Mouse (Mus musculus): ENCODE data around the gene Nosip. TPM values are rescaled to one million over a fixed set of nuclear protein-coding genes. Genes with fewer than 3 reads are reported as not detected.

Gene Nosip
- total and polyA plus RNA-seq, 2 experiments: 22.8 to 35.8 TPM

DNA sequence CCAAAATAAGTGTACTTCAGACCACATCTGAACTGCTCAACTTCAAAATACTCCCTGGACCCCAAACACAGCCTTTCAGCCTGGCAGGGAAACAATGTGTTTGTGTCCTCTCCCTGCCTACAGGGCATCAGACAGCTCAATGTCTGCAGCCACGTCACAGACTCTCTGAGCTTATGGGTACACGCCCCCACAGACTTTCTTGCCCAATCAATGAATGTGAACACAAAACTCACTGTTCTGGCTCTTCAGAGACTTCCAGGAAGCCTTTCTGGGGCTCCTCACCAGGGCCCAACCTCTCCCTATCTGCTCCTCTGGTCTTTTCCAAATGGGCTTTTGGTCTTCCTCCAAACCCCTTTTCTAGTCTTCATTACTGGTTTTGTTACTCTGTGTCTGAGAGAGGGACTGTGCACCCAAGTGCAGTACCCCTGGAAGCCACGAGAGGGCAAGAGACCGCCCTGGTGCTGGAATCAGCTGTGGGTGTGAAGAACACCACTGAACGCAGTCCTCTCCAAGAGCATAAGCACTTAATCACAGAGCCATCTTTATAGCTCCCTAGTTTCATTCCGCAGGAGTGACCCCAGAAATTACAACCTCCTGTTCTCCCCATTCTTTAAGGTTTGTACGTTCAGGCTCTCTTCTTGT lies 24.4 kb upstream of the Nosip start:
- no peaks in the 10 kb centered on the region; the same call in 1 of the 2 replicates for H3K79me2 ChIP-seq (ENCODE audit: control insufficient read depth, insufficient read depth, low read length)
- TF ChIP-seq CTCF (IDR thresholded peaks at IDR 0.05; ENCODE audit: low read depth, low read length): peak; percentile 89
- TF ChIP-seq POLR2A (IDR thresholded peaks at IDR 0.05; ENCODE audit: extremely low read depth, insufficient read depth, low read length): no peak
- WGBS: 64% methylated on average over 7 of the region's 7 CpGs
- no peak for DNase-seq (ENCODE audit: extremely low read depth, low read depth, low spot score)
- H3K27ac ChIP-seq (replicated peaks; ENCODE audit: insufficient read depth, low read depth, low read length): no peak overlapping the region
- H3K4me1 ChIP-seq (ENCODE audit: control insufficient read depth, insufficient read depth, low read length): no peaks in the 10 kb centered on the region
- no peak overlapping the region for H3K4me3 ChIP-seq (ENCODE audit: insufficient read depth, low read depth, low read length)
- peaks cover 23% of the 10 kb centered on the region for H3K36me3 ChIP-seq (ENCODE audit: control insufficient read depth, insufficient read depth, low read length)
- no peaks in the 10 kb centered on the region for H3K27me3 ChIP-seq (ENCODE audit: control insufficient read depth, insufficient read depth, low read length)
- H3K9ac ChIP-seq (ENCODE audit: low read depth, low read length): no peak overlapping the region

DNA sequence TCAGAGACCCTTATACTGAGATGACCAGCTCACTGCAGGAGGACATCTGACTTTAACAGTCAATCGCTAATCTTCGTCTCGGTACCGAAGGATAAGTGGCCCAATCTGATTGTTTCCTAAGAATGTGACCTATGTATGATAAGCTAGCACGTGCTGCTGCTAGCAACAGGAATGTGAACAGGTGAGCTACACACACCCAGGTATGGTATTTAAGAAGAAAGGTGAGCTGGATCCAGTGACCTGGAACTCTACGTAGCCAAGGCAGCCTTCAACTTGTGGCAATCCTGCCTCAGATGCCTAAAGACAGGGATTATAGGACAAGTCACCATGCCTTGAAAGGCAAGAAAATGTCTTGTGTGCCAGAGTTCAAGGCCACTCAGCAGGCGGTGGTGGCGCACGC lies 23.8 kb upstream of the Nosip start:
- H3K4me1 ChIP-seq (ENCODE audit: control insufficient read depth, insufficient read depth, low read length): no peaks in the 10 kb centered on the region
- no peak for DNase-seq (ENCODE audit: extremely low read depth, low read depth, low spot score)
- H3K4me3 ChIP-seq (ENCODE audit: insufficient read depth, low read depth, low read length): no peak overlapping the region
- no peak overlapping the region for H3K9ac ChIP-seq (ENCODE audit: low read depth, low read length)
- no peaks in the 10 kb centered on the region for H3K27me3 ChIP-seq (ENCODE audit: control insufficient read depth, insufficient read depth, low read length)
- TF ChIP-seq POLR2A (IDR thresholded peaks at IDR 0.05; ENCODE audit: extremely low read depth, insufficient read depth, low read length) (no peak), CTCF (IDR thresholded peaks at IDR 0.05; ENCODE audit: low read depth, low read length) (no peak)
- H3K79me2 ChIP-seq (ENCODE audit: control insufficient read depth, insufficient read depth, low read length): no peaks in the 10 kb centered on the region; the same call in 1 of the 2 replicates
- WGBS: 96% methylated on average over 9 of the region's 9 CpGs
- peaks cover 21% of the 10 kb centered on the region for H3K36me3 ChIP-seq (ENCODE audit: control insufficient read depth, insufficient read depth, low read length)
- no peak overlapping the region for H3K27ac ChIP-seq (replicated peaks; ENCODE audit: insufficient read depth, low read depth, low read length)

DNA sequence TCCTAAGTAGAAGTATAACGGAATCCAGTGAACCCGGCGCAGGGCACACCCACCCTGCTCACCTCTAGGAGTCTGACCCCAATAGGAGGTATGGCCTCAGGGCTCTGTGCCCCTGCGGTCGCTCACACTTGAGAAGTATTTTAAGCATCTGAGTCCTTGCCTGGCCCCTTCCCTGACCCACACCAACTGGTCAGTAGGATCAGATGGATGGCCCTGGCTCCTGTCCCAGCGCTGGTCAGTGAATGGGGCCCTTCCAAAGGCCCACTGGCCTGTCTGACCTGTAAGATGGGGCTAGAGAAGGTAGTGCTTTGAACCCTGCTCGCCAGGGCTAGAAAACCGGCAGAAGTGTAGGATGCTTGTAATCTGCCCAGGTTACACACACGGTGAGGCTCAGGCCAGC lies 21.4 kb upstream of the Nosip start:
- Histone ChIP-seq H3K4me3 (ENCODE audit: insufficient read depth, low read depth, low read length) (no peak overlapping the region), H3K36me3 (ENCODE audit: control insufficient read depth, insufficient read depth, low read length) (peaks cover 11% of the 10 kb centered on the region), H3K9ac (ENCODE audit: low read depth, low read length) (no peak overlapping the region), H3K79me2 (ENCODE audit: control insufficient read depth, insufficient read depth, low read length) (no peaks in the 10 kb centered on the region; the same call in none of the 2 replicates), H3K4me1 (ENCODE audit: control insufficient read depth, insufficient read depth, low read length) (no peaks in the 10 kb centered on the region), H3K27me3 (ENCODE audit: control insufficient read depth, insufficient read depth, low read length) (no peaks in the 10 kb centered on the region), H3K27ac (replicated peaks; ENCODE audit: insufficient read depth, low read depth, low read length) (no peak overlapping the region)
- WGBS: 94% methylated on average over 9 of the region's 9 CpGs
- DNase-seq (ENCODE audit: extremely low read depth, low read depth, low spot score): no peak
- TF ChIP-seq POLR2A (IDR thresholded peaks at IDR 0.05; ENCODE audit: extremely low read depth, insufficient read depth, low read length) (no peak), CTCF (IDR thresholded peaks at IDR 0.05; ENCODE audit: low read depth, low read length) (no peak)

DNA sequence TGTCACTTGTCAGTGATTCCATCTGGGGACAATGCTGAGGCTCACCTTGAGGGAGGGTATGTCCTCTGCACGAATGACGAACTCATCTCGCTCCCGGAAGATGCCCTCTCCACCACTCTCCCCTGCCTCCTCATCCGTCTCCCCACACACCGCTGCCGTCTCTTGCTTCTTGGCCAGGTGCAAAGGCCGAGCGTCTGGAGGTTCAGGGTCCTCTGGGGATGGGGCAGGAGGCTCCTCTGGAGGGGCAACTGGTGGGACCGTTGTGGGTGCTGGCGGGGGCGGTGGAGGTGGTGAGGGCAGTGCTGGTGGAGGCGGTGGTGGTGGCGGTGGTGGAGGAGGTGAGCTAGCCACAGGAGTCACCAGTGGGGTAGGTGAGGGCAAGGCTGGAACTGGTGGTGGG lies 18.9 kb upstream of the Nosip start:
- 94% methylated on average over 14 of the region's 14 CpGs for WGBS
- H3K27me3 ChIP-seq (ENCODE audit: control insufficient read depth, insufficient read depth, low read length): no peaks in the 10 kb centered on the region
- H3K79me2 ChIP-seq (ENCODE audit: control insufficient read depth, insufficient read depth, low read length): peaks cover 1% of the 10 kb centered on the region
- H3K4me3 ChIP-seq (ENCODE audit: insufficient read depth, low read depth, low read length): no peak overlapping the region
- H3K4me1 ChIP-seq (ENCODE audit: control insufficient read depth, insufficient read depth, low read length): no peaks in the 10 kb centered on the region
- peaks cover 11% of the 10 kb centered on the region; the same call in 1 of the 2 replicates for H3K36me3 ChIP-seq (ENCODE audit: control insufficient read depth, insufficient read depth, low read length)
- no peak overlapping the region for H3K9ac ChIP-seq (ENCODE audit: low read depth, low read length)
- no peak for TF ChIP-seq CTCF (IDR thresholded peaks at IDR 0.05; ENCODE audit: low read depth, low read length)
- TF ChIP-seq POLR2A (IDR thresholded peaks at IDR 0.05; ENCODE audit: extremely low read depth, insufficient read depth, low read length): no peak
- DNase-seq (ENCODE audit: extremely low read depth, low read depth, low spot score): no peak
- no peak overlapping the region for H3K27ac ChIP-seq (replicated peaks; ENCODE audit: insufficient read depth, low read depth, low read length)

DNA sequence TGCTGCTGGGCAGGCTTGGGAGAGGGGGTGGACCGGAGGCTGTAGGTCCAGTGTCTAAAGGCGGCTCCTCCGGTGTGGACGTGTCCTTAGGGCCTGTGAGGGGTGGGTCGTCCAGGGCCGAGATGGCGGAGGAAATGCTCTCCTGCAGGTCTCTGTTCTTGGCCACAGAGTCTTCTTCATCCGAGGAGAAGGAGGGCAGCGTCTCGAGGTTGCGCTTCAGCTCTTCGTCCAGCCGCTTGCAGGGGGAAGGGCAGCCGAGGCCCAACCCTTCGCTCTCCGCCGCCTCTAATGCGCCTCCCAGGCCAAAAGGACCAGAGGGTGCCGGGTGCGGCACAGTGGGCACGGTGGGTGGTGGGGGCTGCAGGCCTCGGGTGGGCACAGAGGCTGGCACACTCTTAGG lies 16.5 kb upstream of the Nosip start:
- 95% methylated on average over 22 of the region's 22 CpGs for WGBS
- H3K9ac ChIP-seq (ENCODE audit: low read depth, low read length): no peak overlapping the region
- H3K4me1 ChIP-seq (ENCODE audit: control insufficient read depth, insufficient read depth, low read length): no peaks in the 10 kb centered on the region
- no peak overlapping the region for H3K27ac ChIP-seq (replicated peaks; ENCODE audit: insufficient read depth, low read depth, low read length)
- H3K79me2 ChIP-seq (ENCODE audit: control insufficient read depth, insufficient read depth, low read length): peaks cover 5% of the 10 kb centered on the region
- no peak for DNase-seq (ENCODE audit: extremely low read depth, low read depth, low spot score)
- no peaks in the 10 kb centered on the region for H3K27me3 ChIP-seq (ENCODE audit: control insufficient read depth, insufficient read depth, low read length)
- H3K36me3 ChIP-seq (ENCODE audit: control insufficient read depth, insufficient read depth, low read length): peaks cover 10% of the 10 kb centered on the region; the same call in 1 of the 2 replicates
- TF ChIP-seq CTCF (IDR thresholded peaks at IDR 0.05; ENCODE audit: low read depth, low read length) (no peak), POLR2A (IDR thresholded peaks at IDR 0.05; ENCODE audit: extremely low read depth, insufficient read depth, low read length) (no peak)
- no peak overlapping the region for H3K4me3 ChIP-seq (ENCODE audit: insufficient read depth, low read depth, low read length)

- peaks cover 10% of the 10 kb centered on the region; the same call in 1 of the 2 replicates for H3K36me3 ChIP-seq (ENCODE audit: control insufficient read depth, insufficient read depth, low read length)
- no peak for TF ChIP-seq POLR2A (IDR thresholded peaks at IDR 0.05; ENCODE audit: extremely low read depth, insufficient read depth, low read length)
- TF ChIP-seq CTCF (IDR thresholded peaks at IDR 0.05; ENCODE audit: low read depth, low read length): no peak
- H3K9ac ChIP-seq (ENCODE audit: low read depth, low read length): no peak overlapping the region
- no peak for DNase-seq (ENCODE audit: extremely low read depth, low read depth, low spot score)
- H3K4me3 ChIP-seq (ENCODE audit: insufficient read depth, low read depth, low read length): no peak overlapping the region
- H3K27me3 ChIP-seq (ENCODE audit: control insufficient read depth, insufficient read depth, low read length): no peaks in the 10 kb centered on the region
- H3K4me1 ChIP-seq (ENCODE audit: control insufficient read depth, insufficient read depth, low read length): peaks cover 6% of the 10 kb centered on the region
- H3K27ac ChIP-seq (replicated peaks; ENCODE audit: insufficient read depth, low read depth, low read length): no peak overlapping the region
- WGBS: 95% methylated on average over 26 of the region's 26 CpGs
- peaks cover 8% of the 10 kb centered on the region for H3K79me2 ChIP-seq (ENCODE audit: control insufficient read depth, insufficient read depth, low read length)
Observed at GRCm38 (mm10) chr7:45046853-45047350, 15.3 kb upstream of the Nosip start.
